ENCODE assay signal across 11 mouse cellular contexts in the genomic region with DNA sequence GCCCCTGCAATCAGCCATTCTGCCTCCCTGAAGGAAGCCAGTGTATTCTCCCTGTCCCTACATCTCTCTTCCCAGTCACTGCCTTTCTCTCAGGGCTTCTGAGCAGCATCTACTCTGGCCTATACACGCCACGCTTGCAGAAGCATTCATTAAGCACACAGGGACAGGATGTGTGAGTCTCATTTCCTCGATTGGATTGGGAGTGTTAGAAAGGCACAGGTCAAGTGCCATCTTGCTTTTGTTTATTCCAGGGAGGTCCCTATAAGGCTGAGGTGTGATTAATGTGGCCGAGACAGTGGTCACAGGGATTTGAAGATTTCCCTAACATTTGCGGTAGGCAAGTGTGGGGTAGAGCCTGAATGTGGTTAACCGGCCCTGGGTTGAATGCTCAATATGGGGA. TPM values are rescaled to one million over a fixed set of nuclear protein-coding genes. Genes with fewer than 3 reads are reported as not detected.
DNase-seq lines count a peak whose midpoint lies in the region; ATAC-seq and TF ChIP-seq lines count a peak whose summit lies in the region.
"Had no signal": no experiment of that assay in that cellular context is flagged by ENCODE, and none has a peak within 500 bp of the region (broad histone marks: within the 10 kb centered on the region; RNA-seq: fewer than 3 reads in every experiment).

No protein-coding gene starts in this region.

- H3K9ac ChIP-seq in heart, embryonic 16.5 days (ENCODE audit: low read length): peak overlapping the region; percentile 55

- TF ChIP-seq POLR2A in lung, adult 2 months (IDR thresholded peaks at IDR 0.05; ENCODE audit: borderline replicate concordance, extremely low read depth, low read depth, low read length): no peak

- peak overlapping the region; percentile 88 for H3K4me2 ChIP-seq in heart, embryonic 16.5 days (ENCODE audit: low read depth, low read length)

- H3K27me3 ChIP-seq in heart, embryonic 16.5 days (ENCODE audit: control insufficient read depth, insufficient read depth, low read length): no peaks in the 10 kb centered on the region

- H3K36me3 ChIP-seq in heart, embryonic 16.5 days (ENCODE audit: control insufficient read depth, insufficient read depth): no peaks in the 10 kb centered on the region; the same call in 1 of the 2 replicates
- H3K36me3 ChIP-seq in macrophage (ENCODE audit: inconsistent target): no peaks in the 10 kb centered on the region

- peak overlapping the region; percentile 95 for H3K27ac ChIP-seq in heart, embryonic 16.5 days (ENCODE audit: low read length)
- peak overlapping the region; percentile 79 for H3K27ac ChIP-seq in macrophage

- intact Hi-C loops in heart, postnatal 36 days (cut with DNase I): no loop called here

- H3K4me3 ChIP-seq in lung, adult 2 months (replicated peaks; ENCODE audit: extremely low read depth, low read depth, low read length): peak overlapping the region; percentile 18
- H3K4me3 ChIP-seq in heart, embryonic 16.5 days (ENCODE audit: low read length): peak overlapping the region; percentile 75
- no peak overlapping the region for H3K4me3 ChIP-seq in macrophage (ENCODE audit: inconsistent target)

- peaks cover 78% of the 10 kb centered on the region for H3K79me2 ChIP-seq in macrophage (ENCODE audit: inconsistent target)

- H3K9me3 ChIP-seq in heart, embryonic 16.5 days (replicated peaks; ENCODE audit: control insufficient read depth, low read length): no peaks in the 10 kb centered on the region
- H3K9me3 ChIP-seq: megakaryocyte, embryonic 14.5 days had no signal

- TF ChIP-seq CTCF in lung, adult 2 months (IDR thresholded peaks at IDR 0.05; ENCODE audit: insufficient read depth, low read length): no peak

- ATAC-seq in heart, embryonic 16.5 days (replicated peaks; ENCODE audit: extremely low read depth, insufficient read depth, low FRiP score): no peak

- H3K4me1 ChIP-seq in lung, adult 2 months (ENCODE audit: control insufficient read depth, insufficient read depth, low read length): peaks cover 27% of the 10 kb centered on the region
- peaks cover 75% of the 10 kb centered on the region for H3K4me1 ChIP-seq in heart, embryonic 16.5 days (ENCODE audit: control insufficient read depth, insufficient read depth, low read length)

- 41% methylated on average over 6 of the region's 6 CpGs for WGBS in lung, adult 2 months
- WGBS in heart, embryonic 16.5 days: 41% methylated on average over 6 of the region's 6 CpGs
- 34% methylated on average over 6 of the region's 6 CpGs for WGBS in macrophage (ENCODE audit: missing documents)

- DNase-seq in heart, adult 11 months: peak; percentile 94
- DNase-seq in heart, postnatal 36 days: no peak
- DNase-seq in lung, adult 2 months: no peak
- no peak for DNase-seq in lung, adult 18-20 months
- DNase-seq in left cerebral cortex, adult 11 months (ENCODE audit: low spot score): no peak
- DNase-seq in layer of hippocampus, adult 9-10 months (ENCODE audit: low spot score): no peak
- DNase-seq: kidney, postnatal 4 days; right cerebral cortex, adult 18-20 months had no signal

RNA-seq across cellular contexts. Expression of a gene that starts 4.2 kb away (rescaled TPM):
- total RNA-seq in heart, postnatal 36 days (2021): 10 to 100 TPM; 74.2 to 80.7 TPM
- polyA plus RNA-seq in lung, adult 2 months (2012; rRNA removed): 33.9 and 40.9 TPM in 2 replicates
- 99.3 and 111 TPM in 2 replicates for polyA plus RNA-seq in heart, embryonic 16.5 days (2015; fragmentation: Nextera tagmentation; extraction: Ambion mirVana)
- 100 to 1,000 TPM in 13 of 26 experiments, 10 to 100 TPM in 13; 33.2 to 495 (median 91.1) TPM for total RNA-seq in macrophage (2018; cell fraction: chromatin; rRNA removed)
- 100 to 1,000 TPM in 2 of 26 experiments, 10 to 100 TPM in 24; 28.4 to 135 (median 32.6) TPM for total RNA-seq in macrophage (2018; cell fraction: cytosol; rRNA removed)
- 100 to 1,000 TPM in 13 of 26 experiments, 10 to 100 TPM in 13; 41.9 to 410 (median 106) TPM for total RNA-seq in macrophage (2018; cell fraction: nucleus; rRNA removed)
- 32.5 to 46.6 TPM (median 34.4 TPM) in 3 replicates for polyA plus RNA-seq in macrophage (2018)

RNA-seq across cellular contexts. Expression of a gene that starts 58.2 kb away (rescaled TPM):
- 10 to 100 TPM; 78.3 to 93.2 TPM for total RNA-seq in heart, postnatal 36 days (2021)
- 91.8 and 94.8 TPM in 2 replicates for polyA plus RNA-seq in lung, adult 2 months (2012; rRNA removed)
- polyA plus RNA-seq in heart, embryonic 16.5 days (2015; fragmentation: Nextera tagmentation; extraction: Ambion mirVana): 69.8 and 73.2 TPM in 2 replicates
- total RNA-seq in macrophage (2018; cell fraction: chromatin; rRNA removed): 100 to 1,000 TPM in 3 of 26 experiments, 10 to 100 TPM in 23; 17.4 to 124 (median 36.1) TPM
- 100 to 1,000 TPM; 262 to 745 (median 448) TPM for total RNA-seq in macrophage (2018; cell fraction: cytosol; rRNA removed)
- 100 to 1,000 TPM in 25 of 26 experiments, 10 to 100 TPM in 1; 72.5 to 401 (median 197) TPM for total RNA-seq in macrophage (2018; cell fraction: nucleus; rRNA removed)
- 629 to 1,120 TPM (median 845 TPM) in 3 replicates for polyA plus RNA-seq in macrophage (2018)
